Mouse (Mus musculus) hindbrain, embryonic 16.5 days (tissue): ENCODE results near the gene Rara. TPM values are rescaled to one million over a fixed set of nuclear protein-coding genes. Genes with fewer than 3 reads are reported as not detected.

Source experiments
- ATAC-seq: fragments of 200-750 bp; cut with Nextera tagmentation; 2 replicates; pipeline ENCODE4 v1.8.0; 2017; ENCODE audit warnings: moderate TSS enrichment, moderate library complexity
- H3K27ac ChIP-seq: fragments of 300-500 bp; sonication (generic); 2 replicates; pipeline ENCODE4 v1.5.1; 2014; ENCODE audit warnings: low read depth, mild to moderate bottlenecking, control low read depth, low read length, moderate library complexity
- H3K27me3 ChIP-seq: fragments of 300-500 bp; sonication (generic); replicated peaks from 2 replicates; pipeline ENCODE4 v1.6.1; 2014; ENCODE audit warnings: low read length; ENCODE audit not compliant: control insufficient read depth, insufficient read depth
- H3K36me3 ChIP-seq: fragments of 300-500 bp; sonication (generic); 2 replicates; pipeline ENCODE4 v1.6.1; 2014; ENCODE audit warnings: mild to moderate bottlenecking, low read length, moderate library complexity, mixed read lengths; ENCODE audit not compliant: control insufficient read depth, insufficient read depth
- H3K4me1 ChIP-seq: fragments of 300-500 bp; sonication (generic); 2 replicates; pipeline ENCODE4 v1.6.1; 2014; ENCODE audit warnings: low read depth, low read length; ENCODE audit not compliant: control insufficient read depth, insufficient read depth
- H3K4me2 ChIP-seq: fragments of 300-500 bp; sonication (generic); 2 replicates; pipeline ENCODE4 v1.6.1; 2014; ENCODE audit warnings: mild to moderate bottlenecking, low read length, control low read depth, moderate library complexity
- H3K4me3 ChIP-seq: fragments of 300-500 bp; sonication (generic); 2 replicates; pipeline ENCODE4 v1.5.1; 2014; ENCODE audit warnings: mild to moderate bottlenecking, low read length, control low read depth, moderate library complexity
- H3K9ac ChIP-seq: fragments of 300-500 bp; sonication (generic); 2 replicates; pipeline ENCODE4 v1.6.1; 2014; ENCODE audit warnings: low read depth, mild to moderate bottlenecking, control low read depth, low read length, moderate library complexity
- H3K9me3 ChIP-seq: fragments of 300-500 bp; sonication (generic); 2 replicates; pipeline ENCODE4 v1.6.1; 2014; ENCODE audit warnings: mild to moderate bottlenecking, low read length, moderate library complexity; ENCODE audit not compliant: control insufficient read depth
- WGBS: fragments of 180-500 bp; shearing (Covaris S2); extraction: QIAGEN DNeasy Blood & Tissue Kit; methylation state at CpG from one replicate; pipeline ENCODE4 v1.1.7; 2014; 5-methylcytosine and 5-hydroxymethylcytosine counted together
- polyA plus RNA-seq: library from polyadenylated mRNA; unstranded; fragments of >200 nt; fragmentation: Nextera tagmentation; extraction: Ambion mirVana; gene quantifications from 2 replicates; pipeline ENCODE4 v1.2.1, GENCODE M21; 2015

Rara gene
- polyA plus RNA-seq, 1 experiment from 2014 or later, result 12.1 TPM

DNA sequence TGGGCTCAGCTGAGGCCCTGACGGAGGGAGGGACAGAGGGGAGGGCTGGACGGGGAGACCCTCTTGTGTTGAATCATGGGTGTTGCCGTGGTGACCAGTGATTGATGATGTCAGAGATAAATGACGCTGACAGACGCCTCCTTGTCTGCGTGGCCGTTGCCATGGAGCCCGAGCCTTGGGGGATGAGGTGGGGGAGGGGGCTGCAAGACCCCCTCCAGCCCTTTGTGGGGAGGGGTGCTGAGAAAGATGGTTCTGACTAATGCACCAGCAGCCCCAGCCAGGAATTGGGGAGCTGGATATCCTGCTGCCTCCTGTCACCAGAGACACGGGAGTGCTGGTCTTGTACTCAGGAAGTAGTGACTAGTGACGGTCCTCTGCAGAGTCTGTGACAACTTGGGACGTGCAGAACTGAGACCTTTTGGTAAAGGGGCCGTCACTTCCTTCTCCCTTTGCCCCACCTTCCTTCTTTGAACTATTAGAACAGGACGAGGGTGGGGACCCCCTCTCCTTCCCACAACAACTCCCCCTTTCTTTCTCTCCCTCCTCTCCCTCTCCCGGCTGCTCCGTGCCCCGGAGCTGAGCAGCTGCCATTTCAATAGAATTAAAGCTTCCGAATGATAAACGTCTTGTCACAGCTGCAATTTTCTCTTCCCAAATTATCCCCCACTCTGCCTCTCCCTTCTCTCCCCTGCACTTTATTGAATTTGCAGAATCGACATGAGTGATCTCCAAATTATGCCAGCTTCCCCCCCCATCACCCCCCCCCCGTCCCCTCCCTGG is 41.3 kb downstream of the Rara start:
- Histone ChIP-seq H3K27ac (peak overlapping the region; percentile 58), H3K4me2 (peak overlapping the region; percentile 45), H3K4me1 (peaks cover 77% of the 10 kb centered on the region), H3K9ac (0 out of 2 replicates have a peak overlapping the region, but pooled peaks have one; percentile 17), H3K4me3 (no peak overlapping the region), H3K36me3 (0 out of 2 replicates have a peak, but pooled peaks cover 3% of the 10 kb centered on the region), H3K27me3 (no peaks in the 10 kb centered on the region), H3K9me3 (no peaks in the 10 kb centered on the region)
- WGBS, result 5% methylated on average over 20 of the region's 20 CpGs
- ATAC-seq, result peak; percentile 3; the same call in 1 of the 2 replicates

DNA sequence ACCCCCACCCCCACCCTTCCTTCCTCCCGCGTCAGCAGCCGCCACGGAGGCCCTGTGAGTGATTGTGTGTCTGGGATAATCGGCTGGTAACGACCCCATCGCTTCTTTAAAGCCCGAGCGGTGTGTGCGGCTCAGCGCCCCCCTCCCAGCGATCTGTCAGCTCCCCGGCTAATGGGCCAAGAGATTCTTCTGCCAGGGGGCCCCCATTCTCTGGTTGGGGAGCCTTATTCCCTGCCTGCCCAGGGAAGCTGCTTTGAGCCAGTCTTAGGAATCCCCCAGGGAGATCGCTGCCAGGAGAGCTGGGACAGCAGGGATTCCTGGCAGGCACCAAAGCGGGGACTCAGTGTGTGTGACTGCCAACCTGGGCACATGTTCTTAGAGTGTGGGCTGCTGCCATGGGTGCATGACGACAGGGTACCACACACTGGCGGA is 41.9 kb downstream of the Rara start:
- Histone ChIP-seq H3K4me3 (no peak overlapping the region), H3K4me2 (peak overlapping the region; percentile 45), H3K9ac (peak overlapping the region; percentile 48), H3K27ac (peak overlapping the region; percentile 58), H3K36me3 (0 out of 2 replicates have a peak, but pooled peaks cover 3% of the 10 kb centered on the region), H3K27me3 (no peaks in the 10 kb centered on the region), H3K4me1 (peaks cover 71% of the 10 kb centered on the region), H3K9me3 (no peaks in the 10 kb centered on the region)
- ATAC-seq, result peak; percentile 35
- 14% methylated on average over 16 of the region's 17 CpGs for WGBS

DNA sequence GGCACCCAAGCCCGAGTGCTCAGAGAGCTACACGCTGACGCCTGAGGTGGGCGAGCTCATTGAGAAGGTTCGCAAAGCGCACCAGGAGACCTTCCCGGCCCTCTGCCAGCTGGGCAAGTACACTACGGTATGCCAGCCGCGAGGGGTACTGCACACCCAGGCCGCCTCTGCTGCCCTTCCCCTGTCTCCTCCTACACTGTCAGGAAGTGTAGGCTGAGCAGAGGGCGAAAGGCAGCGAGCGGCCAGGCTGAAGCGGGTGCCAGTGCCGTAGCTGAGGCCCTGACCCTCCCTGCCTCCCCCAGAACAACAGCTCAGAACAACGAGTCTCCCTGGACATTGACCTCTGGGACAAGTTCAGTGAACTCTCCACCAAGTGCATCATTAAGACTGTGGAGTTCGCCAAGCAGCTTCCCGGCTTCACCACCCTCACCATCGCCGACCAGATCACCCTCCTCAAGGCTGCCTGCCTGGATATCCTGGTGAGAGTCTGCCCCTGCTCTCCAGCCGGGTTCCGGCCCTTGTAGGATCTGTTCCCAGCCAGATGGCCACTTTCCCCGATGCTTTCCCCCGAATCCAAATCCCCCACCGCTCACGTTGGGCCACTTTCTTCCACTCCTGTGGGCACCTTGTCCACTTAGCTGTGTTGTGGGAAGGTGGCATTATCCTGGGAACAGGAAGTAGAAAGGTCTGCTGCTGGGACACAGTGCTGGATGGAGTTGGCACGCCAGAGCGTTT is 42.7 kb downstream of the Rara start:
- ATAC-seq, result no peak; the same call in 1 of the 2 replicates
- Histone ChIP-seq H3K36me3 (0 out of 2 replicates have a peak, but pooled peaks cover 3% of the 10 kb centered on the region), H3K4me1 (peaks cover 62% of the 10 kb centered on the region), H3K9me3 (no peaks in the 10 kb centered on the region), H3K4me3 (no peak overlapping the region), H3K4me2 (no peak overlapping the region; the same call in 1 of the 2 replicates), H3K27me3 (no peaks in the 10 kb centered on the region), H3K9ac (no peak overlapping the region; the same call in none of the 2 replicates), H3K27ac (peak overlapping the region; percentile 58)
- 32% methylated on average over 29 of the region's 29 CpGs for WGBS

- Histone ChIP-seq H3K36me3 (0 out of 2 replicates have a peak, but pooled peaks cover 3% of the 10 kb centered on the region), H3K4me2 (no peak overlapping the region), H3K27ac (peak overlapping the region; percentile 59), H3K27me3 (no peaks in the 10 kb centered on the region), H3K9me3 (no peaks in the 10 kb centered on the region), H3K9ac (peak overlapping the region; percentile 22; the same call in 1 of the 2 replicates), H3K4me1 (peaks cover 51% of the 10 kb centered on the region), H3K4me3 (no peak overlapping the region)
- WGBS, result 42% methylated on average over 23 of the region's 23 CpGs
- ATAC-seq, result no peak
Observed at GRCm38 (mm10) chr11:98971316-98972031, 43.9 kb downstream of the Rara start.

GRCm38 (mm10) chr11:98972215-98972614 is 44.6 kb downstream of the Rara start:
- no peak overlapping the region for H3K4me3 ChIP-seq
- no peak for ATAC-seq
- H3K36me3 ChIP-seq, result 0 out of 2 replicates have a peak, but pooled peaks cover 3% of the 10 kb centered on the region
- WGBS, result 53% methylated on average over 9 of the region's 9 CpGs
- H3K27ac ChIP-seq, result no peak overlapping the region
- H3K9me3 ChIP-seq, result no peaks in the 10 kb centered on the region
- no peak overlapping the region for H3K9ac ChIP-seq
- H3K4me2 ChIP-seq, result no peak overlapping the region
- H3K4me1 ChIP-seq, result peaks cover 44% of the 10 kb centered on the region
- no peaks in the 10 kb centered on the region for H3K27me3 ChIP-seq

DNA sequence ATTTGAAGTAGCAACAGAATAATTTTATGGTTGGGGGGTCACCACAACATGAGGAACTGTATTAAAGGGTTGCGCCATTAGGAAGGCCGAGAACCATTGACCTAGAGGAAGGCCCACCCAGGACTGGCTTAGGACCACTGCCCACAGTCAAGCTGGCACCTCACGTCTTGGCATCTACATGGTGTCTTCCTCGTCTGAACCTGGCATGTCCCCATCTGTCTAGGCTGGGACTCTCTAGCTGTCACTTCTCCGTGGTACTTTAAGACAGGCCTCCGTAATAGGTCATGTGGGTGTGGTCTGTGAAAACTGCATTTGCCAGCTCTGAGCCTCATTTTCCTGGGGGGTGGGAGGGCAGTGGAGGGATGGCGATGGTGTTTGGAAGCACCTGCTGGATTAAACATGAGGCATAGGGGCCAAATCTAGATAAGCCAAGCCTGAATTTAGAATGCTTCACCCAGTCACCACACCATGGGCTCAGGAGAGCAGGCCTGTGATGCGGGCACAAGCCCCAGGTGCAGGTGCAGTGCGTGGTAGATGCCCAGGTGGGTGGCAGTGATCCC is 45.3 kb downstream of the Rara start:
- Histone ChIP-seq H3K27ac (no peak overlapping the region), H3K27me3 (no peaks in the 10 kb centered on the region), H3K9ac (no peak overlapping the region), H3K9me3 (no peaks in the 10 kb centered on the region), H3K4me3 (no peak overlapping the region), H3K36me3 (0 out of 2 replicates have a peak, but pooled peaks cover 3% of the 10 kb centered on the region), H3K4me1 (peaks cover 37% of the 10 kb centered on the region), H3K4me2 (no peak overlapping the region)
- 80% methylated on average over 9 of the region's 9 CpGs for WGBS
- no peak for ATAC-seq

DNA sequence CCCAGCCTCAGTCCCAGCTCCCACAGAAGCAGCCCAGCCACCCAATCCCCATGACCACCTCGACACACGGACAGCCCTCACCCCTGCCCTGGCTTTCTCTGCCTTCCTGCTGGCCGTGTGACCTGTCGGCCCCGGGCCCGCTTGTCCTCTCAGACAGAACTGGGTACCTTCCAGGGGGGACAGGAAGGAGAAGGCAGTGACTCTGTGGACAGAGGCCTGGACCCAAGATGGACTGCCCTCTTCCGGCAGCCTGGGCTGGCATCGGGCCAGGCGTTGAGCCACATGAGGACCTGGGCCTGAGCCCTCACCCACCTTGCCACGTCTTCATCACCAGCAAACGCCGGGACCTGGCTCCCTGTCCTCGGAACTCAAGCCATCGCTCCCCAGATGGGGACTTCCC is 46.0 kb downstream of the Rara start:
- Histone ChIP-seq H3K36me3 (0 out of 2 replicates have a peak, but pooled peaks cover 3% of the 10 kb centered on the region), H3K4me2 (no peak overlapping the region), H3K4me3 (no peak overlapping the region), H3K27ac (no peak overlapping the region), H3K27me3 (no peaks in the 10 kb centered on the region), H3K9me3 (no peaks in the 10 kb centered on the region), H3K9ac (no peak overlapping the region), H3K4me1 (peaks cover 30% of the 10 kb centered on the region)
- no peak for ATAC-seq
- 85% methylated on average over 14 of the region's 14 CpGs for WGBS

DNA sequence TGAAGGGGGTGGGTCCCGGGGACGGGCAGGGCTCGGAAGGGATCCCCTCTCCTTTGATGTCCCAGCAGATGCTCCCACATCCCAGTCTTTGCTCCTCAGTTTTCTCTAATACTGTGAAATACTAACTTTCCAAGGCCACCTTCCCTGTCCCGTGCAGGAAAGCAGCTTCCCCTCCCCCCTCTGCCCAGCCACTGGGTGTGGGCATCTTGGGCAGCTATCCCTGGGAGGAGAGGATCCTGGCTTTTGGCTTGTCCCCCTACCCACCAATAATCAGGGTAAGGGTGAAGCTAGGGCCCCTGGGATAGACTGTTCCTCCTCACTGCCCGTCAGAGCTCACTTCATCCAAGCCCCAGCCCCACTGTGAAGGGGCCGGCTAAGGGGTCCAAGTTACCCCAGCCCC is 46.6 kb downstream of the Rara start:
- WGBS, result 78% methylated on average over 6 of the region's 6 CpGs
- ATAC-seq, result no peak
- no peak overlapping the region for H3K4me2 ChIP-seq

More for the DNA sequence above, 46.6 kb downstream of the Rara start:
- Histone ChIP-seq H3K9ac (no peak overlapping the region), H3K36me3 (0 out of 2 replicates have a peak, but pooled peaks cover 3% of the 10 kb centered on the region), H3K9me3 (no peaks in the 10 kb centered on the region), H3K27ac (no peak overlapping the region), H3K4me1 (peaks cover 24% of the 10 kb centered on the region), H3K4me3 (no peak overlapping the region), H3K27me3 (no peaks in the 10 kb centered on the region)
